Mouse (Mus musculus): Measurements from ENCODE around the gene Lin7a.

The Lin7a gene

DNA sequence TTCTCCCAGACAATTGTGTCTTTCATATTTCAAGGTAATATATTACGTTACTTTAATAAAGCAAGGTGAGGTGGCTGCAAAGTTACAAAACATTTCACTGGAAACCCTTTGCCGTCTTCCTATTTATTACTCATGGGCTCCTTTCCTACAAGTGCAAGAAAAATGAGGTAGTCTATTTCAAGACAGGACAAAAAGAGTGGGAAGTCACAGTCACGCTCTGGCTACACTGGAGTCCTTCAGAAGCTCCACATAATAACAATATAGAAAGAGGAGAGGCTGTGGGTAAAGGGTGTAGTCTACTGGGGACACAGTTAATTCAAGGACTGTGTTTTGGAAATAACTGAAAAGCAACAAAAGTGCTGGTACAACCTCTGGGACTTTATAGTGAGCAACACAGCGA is 37.7 kb upstream of the Lin7a start:
- no peaks in the 10 kb centered on the region for H3K4me1 ChIP-seq (replicated peaks; ENCODE audit: low read depth, low read length)
- TF ChIP-seq POU5F1 (IDR thresholded peaks at IDR 0.05; ENCODE audit: borderline replicate concordance, low read length) (no peak), NANOG (IDR thresholded peaks at IDR 0.05; ENCODE audit: borderline replicate concordance, low read length) (no peak), CTCF (conservative IDR thresholded peaks at IDR 0.05; ENCODE audit: low read length) (no peak)
- no peaks in the 10 kb centered on the region for H3K27me3 ChIP-seq (ENCODE audit: insufficient read depth, low read length)
- H3K36me3 ChIP-seq (ENCODE audit: insufficient read depth, low read length): no peaks in the 10 kb centered on the region
- no peak overlapping the region for H3K4me3 ChIP-seq (replicated peaks; ENCODE audit: low read length)
- H3K9me3 ChIP-seq (ENCODE audit: low read length): no peaks in the 10 kb centered on the region

DNA sequence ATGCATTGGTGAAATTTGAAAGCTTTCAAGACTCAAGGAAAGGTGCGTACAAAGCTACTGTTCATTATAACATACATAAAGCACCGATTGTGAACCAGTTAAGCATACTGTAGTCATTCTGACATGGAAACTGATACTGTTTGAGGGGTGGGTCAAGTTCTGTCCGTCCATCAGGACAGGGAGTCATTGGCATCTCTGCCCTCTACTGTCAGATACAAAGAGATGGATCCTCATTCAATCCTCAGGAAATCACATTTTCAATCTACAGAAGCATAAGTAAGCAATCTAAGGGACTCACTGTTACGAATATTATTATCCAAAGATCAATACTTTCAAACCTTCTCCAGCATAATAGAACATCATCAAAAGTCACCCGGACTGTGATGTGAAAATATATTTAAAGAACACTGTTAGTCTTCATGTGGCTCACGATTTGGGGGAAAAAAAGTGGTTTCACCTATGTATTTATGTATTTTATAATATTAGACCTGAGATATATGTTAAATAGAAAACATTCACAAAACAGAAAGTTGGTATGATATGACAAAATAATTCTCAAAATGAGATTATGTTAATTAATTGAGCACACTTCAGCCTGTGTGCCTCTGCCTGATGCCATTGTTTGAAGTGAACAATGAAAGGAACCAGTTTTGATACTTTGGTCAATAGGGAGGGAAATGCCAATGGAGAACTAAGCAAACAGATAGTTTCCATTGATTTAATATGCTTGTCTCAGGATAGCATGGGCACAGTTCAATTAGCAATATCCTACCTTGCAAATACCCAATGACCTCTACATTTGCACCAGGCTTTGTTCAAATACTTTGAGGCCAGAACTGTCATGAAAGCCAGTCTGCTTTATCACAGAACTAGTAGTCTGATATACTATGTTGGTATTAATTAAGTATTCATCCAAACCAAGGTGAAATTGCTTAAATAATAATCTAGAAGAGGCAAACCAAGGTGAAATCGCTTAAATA is 36.8 kb upstream of the Lin7a start:
- Histone ChIP-seq H3K27me3 (ENCODE audit: insufficient read depth, low read length) (no peaks in the 10 kb centered on the region), H3K4me3 (replicated peaks; ENCODE audit: low read length) (no peak overlapping the region), H3K4me1 (replicated peaks; ENCODE audit: low read depth, low read length) (no peaks in the 10 kb centered on the region), H3K36me3 (ENCODE audit: insufficient read depth, low read length) (no peaks in the 10 kb centered on the region), H3K9me3 (ENCODE audit: low read length) (no peaks in the 10 kb centered on the region)
- TF ChIP-seq CTCF (conservative IDR thresholded peaks at IDR 0.05; ENCODE audit: low read length) (no peak), NANOG (IDR thresholded peaks at IDR 0.05; ENCODE audit: borderline replicate concordance, low read length) (no peak), POU5F1 (IDR thresholded peaks at IDR 0.05; ENCODE audit: borderline replicate concordance, low read length) (no peak)

DNA sequence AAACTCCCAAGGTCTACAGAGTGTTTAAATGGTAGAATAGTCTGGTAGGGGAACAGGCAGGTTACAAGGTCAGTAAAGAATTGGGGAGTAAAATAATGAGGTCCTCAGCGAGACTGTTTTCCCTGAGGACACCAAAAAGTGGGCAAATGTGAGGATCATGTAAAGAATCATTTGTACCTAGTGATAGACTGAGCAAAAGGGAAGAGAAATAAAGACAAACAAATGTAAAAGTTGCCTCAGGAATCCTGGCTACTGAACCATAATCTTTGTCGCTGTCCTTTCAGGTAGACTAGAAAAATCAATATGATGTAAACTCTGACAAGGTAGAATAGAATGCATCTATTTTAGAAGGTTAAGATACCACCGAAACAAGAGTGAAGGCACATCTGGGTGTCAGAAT is 36.0 kb upstream of the Lin7a start:
- TF ChIP-seq POU5F1 (IDR thresholded peaks at IDR 0.05; ENCODE audit: borderline replicate concordance, low read length) (no peak), CTCF (conservative IDR thresholded peaks at IDR 0.05; ENCODE audit: low read length) (no peak), NANOG (IDR thresholded peaks at IDR 0.05; ENCODE audit: borderline replicate concordance, low read length) (no peak)
- no peaks in the 10 kb centered on the region for H3K27me3 ChIP-seq (ENCODE audit: insufficient read depth, low read length)
- H3K36me3 ChIP-seq (ENCODE audit: insufficient read depth, low read length): no peaks in the 10 kb centered on the region
- no peaks in the 10 kb centered on the region for H3K9me3 ChIP-seq (ENCODE audit: low read length)
- H3K4me3 ChIP-seq (replicated peaks; ENCODE audit: low read length): no peak overlapping the region
- H3K4me1 ChIP-seq (replicated peaks; ENCODE audit: low read depth, low read length): no peaks in the 10 kb centered on the region

DNA sequence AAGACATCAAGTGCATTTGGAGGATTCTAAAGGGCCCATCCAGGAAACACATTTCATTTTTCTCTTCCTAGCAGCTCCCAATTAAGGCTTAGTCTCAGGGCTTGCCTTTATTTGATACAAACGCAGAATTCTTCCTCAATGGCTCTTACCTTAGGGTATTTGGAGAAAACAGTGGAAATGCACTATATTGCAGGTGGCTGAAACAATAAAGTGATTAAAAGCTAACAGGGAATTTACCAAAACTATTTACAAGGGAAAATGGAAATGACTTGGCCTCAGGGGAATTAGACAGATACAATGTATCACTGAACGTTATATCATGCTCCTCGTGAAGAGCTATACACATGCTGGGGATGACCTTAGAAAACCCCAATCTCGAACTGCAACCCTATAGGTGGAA is 35.3 kb upstream of the Lin7a start:
- H3K27me3 ChIP-seq (ENCODE audit: insufficient read depth, low read length): no peaks in the 10 kb centered on the region
- no peaks in the 10 kb centered on the region for H3K36me3 ChIP-seq (ENCODE audit: insufficient read depth, low read length)

DNA sequence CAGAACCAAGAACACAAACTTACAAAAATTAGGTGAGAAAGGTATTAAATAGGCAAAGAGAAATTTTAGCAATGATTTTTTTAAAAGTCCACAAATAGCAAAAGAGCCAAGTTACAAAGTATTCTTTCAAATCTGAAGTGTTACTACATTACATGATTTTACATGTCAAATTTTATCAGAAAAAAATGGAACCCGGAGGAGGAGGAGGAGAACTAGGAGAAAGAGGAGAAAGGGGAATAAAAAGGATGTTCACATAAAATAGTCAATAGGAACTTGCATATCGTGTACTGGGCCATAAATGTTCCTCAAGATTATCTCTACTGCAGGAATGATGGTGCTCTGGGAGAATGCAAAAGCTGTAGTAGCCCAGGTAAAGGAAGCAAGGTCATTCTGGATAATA is 34.4 kb upstream of the Lin7a start:
- Histone ChIP-seq H3K4me3 (replicated peaks; ENCODE audit: low read length) (no peak overlapping the region), H3K36me3 (ENCODE audit: insufficient read depth, low read length) (no peaks in the 10 kb centered on the region), H3K4me1 (replicated peaks; ENCODE audit: low read depth, low read length) (no peaks in the 10 kb centered on the region), H3K9me3 (ENCODE audit: low read length) (no peaks in the 10 kb centered on the region), H3K27me3 (ENCODE audit: insufficient read depth, low read length) (no peaks in the 10 kb centered on the region)
- TF ChIP-seq NANOG (IDR thresholded peaks at IDR 0.05; ENCODE audit: borderline replicate concordance, low read length) (no peak), POU5F1 (IDR thresholded peaks at IDR 0.05; ENCODE audit: borderline replicate concordance, low read length) (no peak), CTCF (conservative IDR thresholded peaks at IDR 0.05; ENCODE audit: low read length) (no peak)

More for the DNA sequence above, 35.3 kb upstream of the Lin7a start:
- Histone ChIP-seq H3K4me1 (replicated peaks; ENCODE audit: low read depth, low read length) (no peaks in the 10 kb centered on the region), H3K9me3 (ENCODE audit: low read length) (no peaks in the 10 kb centered on the region), H3K4me3 (replicated peaks; ENCODE audit: low read length) (no peak overlapping the region)
- TF ChIP-seq POU5F1 (IDR thresholded peaks at IDR 0.05; ENCODE audit: borderline replicate concordance, low read length) (no peak), CTCF (conservative IDR thresholded peaks at IDR 0.05; ENCODE audit: low read length) (no peak), NANOG (IDR thresholded peaks at IDR 0.05; ENCODE audit: borderline replicate concordance, low read length) (no peak)

DNA sequence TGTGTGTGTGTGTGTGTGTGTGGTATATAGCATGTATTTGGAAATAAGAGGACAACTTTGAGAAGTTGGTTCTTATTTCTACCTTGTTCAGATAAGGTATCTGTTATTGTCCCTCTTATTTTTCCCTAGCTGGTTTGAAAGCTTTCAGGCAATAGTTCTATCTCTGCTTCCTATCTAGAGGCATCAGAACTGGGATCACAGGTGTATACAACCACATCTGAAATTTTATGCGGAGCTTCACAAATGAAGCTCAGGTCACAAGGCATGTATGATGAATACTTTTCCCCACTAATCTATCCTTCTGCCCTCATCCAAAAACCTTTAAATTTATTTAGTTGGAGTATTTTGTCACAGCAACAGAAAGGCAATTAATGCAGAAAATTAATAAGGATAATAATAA is 33.8 kb upstream of the Lin7a start:
- Histone ChIP-seq H3K27me3 (ENCODE audit: insufficient read depth, low read length) (no peaks in the 10 kb centered on the region), H3K4me3 (replicated peaks; ENCODE audit: low read length) (no peak overlapping the region), H3K4me1 (replicated peaks; ENCODE audit: low read depth, low read length) (no peaks in the 10 kb centered on the region), H3K9me3 (ENCODE audit: low read length) (no peaks in the 10 kb centered on the region), H3K36me3 (ENCODE audit: insufficient read depth, low read length) (no peaks in the 10 kb centered on the region)
- no peak for TF ChIP-seq CTCF (conservative IDR thresholded peaks at IDR 0.05; ENCODE audit: low read length)
- no peak for TF ChIP-seq POU5F1 (IDR thresholded peaks at IDR 0.05; ENCODE audit: borderline replicate concordance, low read length)
- no peak for TF ChIP-seq NANOG (IDR thresholded peaks at IDR 0.05; ENCODE audit: borderline replicate concordance, low read length)

DNA sequence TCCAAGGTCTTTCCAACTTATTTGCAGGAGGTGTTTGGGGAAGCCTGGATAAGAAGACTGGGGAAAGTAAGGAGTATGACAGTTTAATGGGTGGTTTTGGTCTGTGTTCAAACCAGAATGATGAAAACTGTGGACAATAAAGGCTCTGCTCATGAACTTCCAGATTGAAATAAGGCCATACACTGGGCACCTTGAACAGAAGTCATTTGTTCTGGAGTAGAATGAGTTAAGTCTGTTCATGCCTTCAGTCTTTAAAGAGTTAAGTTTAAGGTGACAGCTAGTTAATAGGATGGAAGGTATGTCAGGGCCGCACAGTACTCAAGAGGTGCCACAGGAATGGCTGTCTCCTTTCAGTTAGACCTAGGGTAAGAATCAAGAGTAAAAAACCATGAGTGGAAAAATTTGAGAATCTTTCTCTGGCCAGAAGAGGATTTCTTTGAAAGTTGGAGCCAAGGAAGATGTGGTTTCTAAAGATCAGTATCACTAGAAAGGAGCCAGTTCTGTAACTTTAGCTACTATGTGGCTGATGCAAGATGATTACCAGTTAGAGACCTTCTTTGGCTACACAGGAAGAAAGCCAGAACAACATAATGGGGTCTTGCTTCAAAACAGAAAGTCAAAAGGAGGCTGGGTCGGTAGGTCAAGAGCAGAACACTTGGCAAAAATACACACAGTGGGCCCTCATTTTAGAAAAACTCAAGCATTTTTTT is 33.2 kb upstream of the Lin7a start:
- H3K4me1 ChIP-seq (replicated peaks; ENCODE audit: low read depth, low read length): no peaks in the 10 kb centered on the region
- H3K36me3 ChIP-seq (ENCODE audit: insufficient read depth, low read length): no peaks in the 10 kb centered on the region
- no peaks in the 10 kb centered on the region for H3K27me3 ChIP-seq (ENCODE audit: insufficient read depth, low read length)
- H3K9me3 ChIP-seq (ENCODE audit: low read length): no peaks in the 10 kb centered on the region
- TF ChIP-seq CTCF (conservative IDR thresholded peaks at IDR 0.05; ENCODE audit: low read length) (no peak), POU5F1 (IDR thresholded peaks at IDR 0.05; ENCODE audit: borderline replicate concordance, low read length) (no peak), NANOG (IDR thresholded peaks at IDR 0.05; ENCODE audit: borderline replicate concordance, low read length) (no peak)
- H3K4me3 ChIP-seq (replicated peaks; ENCODE audit: low read length): no peak overlapping the region

DNA sequence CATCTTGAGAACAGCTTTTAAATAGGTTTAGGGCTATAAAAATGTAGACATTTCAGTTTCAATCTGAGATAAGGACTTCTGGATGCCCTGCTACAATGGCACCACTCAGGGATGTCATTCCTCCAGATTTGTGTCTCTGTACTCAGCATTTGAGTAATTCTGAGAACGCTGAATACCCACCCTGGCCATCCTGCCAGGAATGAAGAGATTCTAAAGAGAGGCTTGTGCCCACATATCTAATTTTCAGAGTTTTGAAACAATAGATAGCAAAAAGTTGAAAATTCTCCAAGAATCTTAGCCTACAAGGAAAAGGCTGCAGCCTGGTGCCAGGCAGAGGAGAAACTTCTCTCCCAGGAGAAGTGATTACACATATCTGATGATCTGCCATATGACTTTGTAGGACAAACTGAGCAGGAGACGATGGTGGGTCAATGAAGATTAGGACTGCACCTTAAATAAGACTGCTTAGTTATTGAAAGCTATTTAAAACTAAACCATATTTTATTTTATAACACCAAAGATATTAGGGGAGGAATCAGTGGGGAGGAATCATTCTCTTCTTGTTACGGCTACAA is 32.5 kb upstream of the Lin7a start:
- Histone ChIP-seq H3K9me3 (ENCODE audit: low read length) (no peaks in the 10 kb centered on the region), H3K4me1 (replicated peaks; ENCODE audit: low read depth, low read length) (no peaks in the 10 kb centered on the region), H3K36me3 (ENCODE audit: insufficient read depth, low read length) (no peaks in the 10 kb centered on the region), H3K4me3 (replicated peaks; ENCODE audit: low read length) (no peak overlapping the region), H3K27me3 (ENCODE audit: insufficient read depth, low read length) (no peaks in the 10 kb centered on the region)
- TF ChIP-seq NANOG (IDR thresholded peaks at IDR 0.05; ENCODE audit: borderline replicate concordance, low read length): no peak
- no peak for TF ChIP-seq POU5F1 (IDR thresholded peaks at IDR 0.05; ENCODE audit: borderline replicate concordance, low read length)
- TF ChIP-seq CTCF (conservative IDR thresholded peaks at IDR 0.05; ENCODE audit: low read length): no peak
